Mouse (Mus musculus) mammary gland, adult 2 months (tissue): Measurements from ENCODE around the gene Ablim2. TPM values are rescaled to one million over a fixed set of nuclear protein-coding genes. Genes with fewer than 3 reads are reported as not detected.

ENCODE experiments used
- polyA plus RNA-seq: library from polyadenylated mRNA; depleted of rRNA; stranded (reverse); fragments of >200 nt; gene quantifications from 2 replicates; pipeline ENCODE4 v1.2.3, GENCODE M21; 2012; ENCODE audit warnings: low replicate concordance; rRNA removed

Gene Ablim2
- 12.6 and 23.9 TPM in 2 replicates for polyA plus RNA-seq

GRCm38 (mm10) chr5:35757639-35758001, at the start of gene Ablim2:
Gene Ablim2 (plus strand): TSS chr5:35757880.

GRCm38 (mm10) chr5:35739536-35740278, 18.0 kb upstream of the Ablim2 start, which contains the start of gene Sh3tc1:
Gene Sh3tc1 (minus strand): TSS chr5:35739987.

GRCm38 (mm10) chr5:35893093-35893804, 135.6 kb downstream of the Ablim2 start, which contains the start of gene Afap1:
Gene Afap1 (plus strand): TSS chr5:35893319.

Other genes starting within 250 kb of the Ablim2 start
- 20.7 and 28.5 TPM in 2 replicates for gene Cpz, start 232.2 kb upstream of the Ablim2 start, polyA plus RNA-seq
- gene Trmt44, start 182.8 kb upstream of the Ablim2 start, polyA plus RNA-seq = 5.4 and 5.6 TPM in 2 replicates
- 43.5 and 54.1 TPM in 2 replicates for gene Acox3, start 174.8 kb upstream of the Ablim2 start, polyA plus RNA-seq
- 347 and 526 TPM in 2 replicates for gene Htra3, start 78.1 kb upstream of the Ablim2 start, polyA plus RNA-seq
- 17.1 and 25.6 TPM in 2 replicates for gene Sh3tc1, start 17.9 kb upstream of the Ablim2 start, polyA plus RNA-seq
- 30.8 and 35.1 TPM in 2 replicates for gene Afap1, start 135.4 kb downstream of the Ablim2 start, polyA plus RNA-seq